8 mouse cellular contexts compared by ENCODE assay signal in the genomic region with DNA sequence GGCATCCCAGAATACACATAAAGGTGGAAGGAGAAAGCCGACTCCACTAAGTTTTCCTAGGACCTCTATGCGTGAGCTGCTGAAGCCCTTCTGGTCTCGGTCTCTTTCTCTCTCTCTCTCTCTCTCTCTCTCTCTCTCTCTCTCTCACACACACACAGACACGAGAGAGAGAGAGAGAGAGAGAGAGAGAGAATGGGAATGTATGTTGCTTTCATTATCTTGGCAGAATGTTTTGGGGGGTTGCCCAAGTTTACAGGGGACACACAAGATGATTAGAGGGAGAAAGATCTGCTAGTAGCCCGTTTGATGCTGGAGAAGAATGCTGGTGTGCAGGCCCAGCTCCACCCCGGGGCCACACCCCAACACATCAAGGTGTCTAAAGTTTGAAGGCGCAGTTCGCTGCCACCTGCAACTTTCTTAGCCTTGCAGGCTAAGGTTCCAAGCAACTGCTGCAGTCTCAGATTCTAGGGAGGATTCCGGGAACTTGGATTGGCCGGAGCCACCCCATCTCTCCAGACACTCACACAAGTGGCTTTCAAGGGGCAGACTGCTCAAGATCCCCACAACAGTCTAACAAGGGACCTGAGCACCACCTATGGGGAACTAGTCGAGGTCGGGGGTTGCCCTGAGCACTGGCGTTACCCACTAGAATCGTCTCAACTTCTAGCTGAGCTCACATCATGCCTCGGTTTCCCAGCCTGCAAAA. TPM values are rescaled to one million over a fixed set of nuclear protein-coding genes. Genes with fewer than 3 reads are reported as not detected.
A peak's percentile ranks its signal among the peaks of the same experiment; 100 is the strongest.
DNase-seq lines count a peak whose midpoint lies in the region; ATAC-seq lines count a peak whose summit lies in the region.

No protein-coding gene starts in this region.

- H3K4me2 ChIP-seq in heart, embryonic 13.5 days: peak overlapping the region; percentile 92
- H3K4me2 ChIP-seq in forebrain, embryonic 11.5 days (ENCODE audit: low read depth, low read length, severe bottlenecking): peak overlapping the region; percentile 83
- H3K4me2 ChIP-seq in liver, embryonic 13.5 days: peak overlapping the region; percentile 84

- ATAC-seq in heart, embryonic 13.5 days (ENCODE audit: extremely low read depth, insufficient number of reproducible peaks, low FRiP score, low TSS enrichment): no peak
- ATAC-seq in CD4-positive, CD25-positive, alpha-beta regulatory T cell, adult 4 months: peak; percentile 8
- ATAC-seq in forebrain, embryonic 11.5 days (replicated peaks; ENCODE audit: low FRiP score): no peak
- ATAC-seq in liver, embryonic 13.5 days (ENCODE audit: low read depth): peak; percentile 2; the same call in 1 of the 2 replicates

- DNase-seq in heart, adult 9 months (ENCODE audit: low spot score in 2 of 2): no peak
- DNase-seq in forebrain, embryonic 11.5 days (ENCODE audit: low spot score): no peak
- DNase-seq in liver, embryonic 13.5 days: no peak
- DNase-seq in thymus, postnatal 0 days (ENCODE audit: low spot score): peak; percentile 42
- no peak for DNase-seq in urinary bladder, adult 18-20 months (ENCODE audit: low spot score in 2 of 2)
- no peak for DNase-seq in retina, embryonic 14.5 days (ENCODE audit: low spot score)

- peak overlapping the region; percentile 97 for H3K4me3 ChIP-seq in heart, embryonic 13.5 days
- peak overlapping the region; percentile 86 for H3K4me3 ChIP-seq in forebrain, embryonic 11.5 days (ENCODE audit: low read depth, low read length)
- peak overlapping the region; percentile 85 for H3K4me3 ChIP-seq in liver, embryonic 13.5 days (replicated peaks)

- peaks cover 6% of the 10 kb centered on the region for H3K36me3 ChIP-seq in heart, embryonic 13.5 days
- H3K36me3 ChIP-seq in forebrain, embryonic 11.5 days (ENCODE audit: control insufficient read depth, insufficient read depth, low read length): no peaks in the 10 kb centered on the region
- peaks cover 7% of the 10 kb centered on the region for H3K36me3 ChIP-seq in liver, embryonic 13.5 days

- 8% methylated on average over 14 of the region's 15 CpGs for WGBS in heart, embryonic 13.5 days
- WGBS in forebrain, embryonic 11.5 days: 14% methylated on average over 14 of the region's 15 CpGs
- whole genome bisulfite sequencing in liver, embryonic 13.5 days (ENCODE audit: insufficient replicate concordance): 10% methylated on average over 15 of the region's 15 CpGs

- peak overlapping the region; percentile 97 for H3K27ac ChIP-seq in heart, embryonic 13.5 days (replicated peaks)
- 0 out of 2 replicates have a peak overlapping the region, but pooled peaks have one; percentile 25 for H3K27ac ChIP-seq in forebrain, embryonic 11.5 days (ENCODE audit: low read depth, low read length)
- peak overlapping the region; percentile 88 for H3K27ac ChIP-seq in liver, embryonic 13.5 days

- peak overlapping the region; percentile 97 for H3K9ac ChIP-seq in heart, embryonic 13.5 days
- H3K9ac ChIP-seq in forebrain, embryonic 11.5 days (ENCODE audit: low read length): peak overlapping the region; percentile 83; the same call in 1 of the 2 replicates
- H3K9ac ChIP-seq in liver, embryonic 13.5 days: peak overlapping the region; percentile 84

- H3K27me3 ChIP-seq in heart, embryonic 13.5 days (replicated peaks): peaks cover 33% of the 10 kb centered on the region
- H3K27me3 ChIP-seq in forebrain, embryonic 11.5 days (ENCODE audit: control insufficient read depth, insufficient read depth, low read length): peaks cover 27% of the 10 kb centered on the region
- H3K27me3 ChIP-seq in liver, embryonic 13.5 days: peaks cover 27% of the 10 kb centered on the region

- H3K9me3 ChIP-seq in heart, embryonic 13.5 days: no peaks in the 10 kb centered on the region
- H3K9me3 ChIP-seq in forebrain, embryonic 11.5 days (ENCODE audit: control insufficient read depth, low read length): no peaks in the 10 kb centered on the region
- no peaks in the 10 kb centered on the region for H3K9me3 ChIP-seq in liver, embryonic 13.5 days (replicated peaks)

- peaks cover 46% of the 10 kb centered on the region for H3K4me1 ChIP-seq in heart, embryonic 13.5 days
- H3K4me1 ChIP-seq in forebrain, embryonic 11.5 days (replicated peaks; ENCODE audit: control insufficient read depth, insufficient read depth, low read length): peaks cover 7% of the 10 kb centered on the region
- H3K4me1 ChIP-seq in liver, embryonic 13.5 days (replicated peaks): peaks cover 69% of the 10 kb centered on the region

RNA-seq across cellular contexts. Expression of gene Arid3a, which starts 0.9 kb away (rescaled TPM):
- polyA plus RNA-seq in heart, embryonic 13.5 days (2015; fragmentation: Nextera tagmentation; extraction: Ambion mirVana): 3.4 and 4.2 TPM in 2 replicates
- 1 to 10 TPM; 2.7 to 3.3 TPM for polyA plus RNA-seq in CD4-positive, CD25-positive, alpha-beta regulatory T cell, adult 4 months (2017; shearing (Covaris generic))
- 5.4 and 6.6 TPM in 2 replicates for polyA plus RNA-seq in forebrain, embryonic 11.5 days (2014; fragmentation: Nextera tagmentation; extraction: Ambion mirVana)
- polyA plus RNA-seq in liver, embryonic 13.5 days (2015; fragmentation: Nextera tagmentation; extraction: Ambion mirVana): 5.4 and 5.7 TPM in 2 replicates
- 3.7 TPM in 2 replicates for polyA plus RNA-seq in thymus, postnatal 0 days (2015; fragmentation: Nextera tagmentation; extraction: Ambion mirVana)

RNA-seq across cellular contexts. Expression of gene R3hdm4, which starts 4.9 kb away (rescaled TPM):
- 95.6 and 100 TPM in 2 replicates for polyA plus RNA-seq in heart, embryonic 13.5 days (2015; fragmentation: Nextera tagmentation; extraction: Ambion mirVana)
- 100 to 1,000 TPM in 1 of 2 experiments, 10 to 100 TPM in 1; 93.5 to 104 TPM for polyA plus RNA-seq in CD4-positive, CD25-positive, alpha-beta regulatory T cell, adult 4 months (2017; shearing (Covaris generic))
- polyA plus RNA-seq in forebrain, embryonic 11.5 days (2014; fragmentation: Nextera tagmentation; extraction: Ambion mirVana): 135 and 145 TPM in 2 replicates
- 63.0 and 63.8 TPM in 2 replicates for polyA plus RNA-seq in liver, embryonic 13.5 days (2015; fragmentation: Nextera tagmentation; extraction: Ambion mirVana)
- polyA plus RNA-seq in thymus, postnatal 0 days (2015; fragmentation: Nextera tagmentation; extraction: Ambion mirVana): 129 and 131 TPM in 2 replicates

RNA-seq across cellular contexts. Expression of gene Kiss1r, which starts 9.2 kb away (rescaled TPM):
- 0.60 and 0.67 TPM in 2 replicates for polyA plus RNA-seq in heart, embryonic 13.5 days (2015; fragmentation: Nextera tagmentation; extraction: Ambion mirVana)
- under 1 TPM in 1 of 2 experiments, not detected in 1; 0.09 TPM for polyA plus RNA-seq in CD4-positive, CD25-positive, alpha-beta regulatory T cell, adult 4 months (2017; shearing (Covaris generic))
- 0.55 and 1.0 TPM in 2 replicates for polyA plus RNA-seq in forebrain, embryonic 11.5 days (2014; fragmentation: Nextera tagmentation; extraction: Ambion mirVana)
- 0.19 and 0.28 TPM in 2 replicates for polyA plus RNA-seq in liver, embryonic 13.5 days (2015; fragmentation: Nextera tagmentation; extraction: Ambion mirVana)
- 0.48 and 1.2 TPM in 2 replicates for polyA plus RNA-seq in thymus, postnatal 0 days (2015; fragmentation: Nextera tagmentation; extraction: Ambion mirVana)

RNA-seq across cellular contexts. Expression of gene Gm26602, which starts 15.3 kb away (rescaled TPM):
- polyA plus RNA-seq in heart, embryonic 13.5 days (2015; fragmentation: Nextera tagmentation; extraction: Ambion mirVana): 1.7 TPM in 1 of 2 replicates, not detected in the other
- not detected for polyA plus RNA-seq in CD4-positive, CD25-positive, alpha-beta regulatory T cell, adult 4 months (2017; shearing (Covaris generic))
- polyA plus RNA-seq in forebrain, embryonic 11.5 days (2014; fragmentation: Nextera tagmentation; extraction: Ambion mirVana): 3.3 and 14.8 TPM in 2 replicates
- 11.3 TPM in 1 of 2 replicates, not detected in the other for polyA plus RNA-seq in liver, embryonic 13.5 days (2015; fragmentation: Nextera tagmentation; extraction: Ambion mirVana)
- 5.3 and 15.5 TPM in 2 replicates for polyA plus RNA-seq in thymus, postnatal 0 days (2015; fragmentation: Nextera tagmentation; extraction: Ambion mirVana)

RNA-seq across cellular contexts. Expression of gene Med16, which starts 17.2 kb away (rescaled TPM):
- polyA plus RNA-seq in heart, embryonic 13.5 days (2015; fragmentation: Nextera tagmentation; extraction: Ambion mirVana): 41.8 and 42.1 TPM in 2 replicates
- polyA plus RNA-seq in CD4-positive, CD25-positive, alpha-beta regulatory T cell, adult 4 months (2017; shearing (Covaris generic)): 1 to 10 TPM; 5.0 to 7.7 TPM
- 60.4 and 60.6 TPM in 2 replicates for polyA plus RNA-seq in forebrain, embryonic 11.5 days (2014; fragmentation: Nextera tagmentation; extraction: Ambion mirVana)
- polyA plus RNA-seq in liver, embryonic 13.5 days (2015; fragmentation: Nextera tagmentation; extraction: Ambion mirVana): 16.9 and 19.0 TPM in 2 replicates
- polyA plus RNA-seq in thymus, postnatal 0 days (2015; fragmentation: Nextera tagmentation; extraction: Ambion mirVana): 32.6 and 39.1 TPM in 2 replicates

Comparison
In these comparisons a context has a peak if more than half of its experiments do, and no peak if none do; other contexts are left out.
1. ATAC-seq: peak in CD4-positive, CD25-positive, alpha-beta regulatory T cell, adult 4 months (single experiment) and liver, embryonic 13.5 days (single experiment); none in heart, embryonic 13.5 days (single experiment) and forebrain, embryonic 11.5 days (single experiment).
2. H3K27ac ChIP-seq: peak in every context shown above with its lines; median percentile 97 in heart, embryonic 13.5 days; 88 in liver, embryonic 13.5 days; 25 in forebrain, embryonic 11.5 days.
3. Peak in every context shown above with its lines, with median percentiles within 50 percentile points of each other: H3K4me2 ChIP-seq, H3K4me3 ChIP-seq and H3K9ac ChIP-seq.